Mouse (Mus musculus) adrenal gland, postnatal 10 days (tissue): ENCODE results near the gene Sv2b. TPM values are rescaled to one million over a fixed set of nuclear protein-coding genes. Genes with fewer than 3 reads are reported as not detected.
"Not testable (repeated sequence)": the region's sequence is repeated elsewhere in the genome, so short reads cannot be mapped to it uniquely, and the experiment has no call there.

Source experiments
- DNase-seq: peaks from one replicate; pipeline ENCODE4 v3.0.0; 2021; ENCODE audit warnings: mixed read lengths
- long read RNA-seq, 2 experiments: library from polyadenylated mRNA; stranded (forward); transcript quantifications; one replicate each; pipeline ENCODE4 v2.0.0; 2021
- total RNA-seq, 2 experiments: library from RNA; stranded (reverse); gene quantifications; 2 replicates each; pipeline ENCODE4 v1.2.3; 2021

The Sv2b gene
- under 1 TPM; 0.30 to 0.42 TPM for total RNA-seq
- long read RNA-seq, experiment 1, partial matches to known transcripts, result 0 of 1 reads
- long read RNA-seq, experiment 1, other reads (novel, unspliced or antisense), result 1 of 1 reads
- long read RNA-seq, experiment 2, result 0 reads

GRCm38 (mm10) chr7:75308457-75309312 lies at the start of gene Sv2b:
Gene Sv2b, minus strand, starts transcription at chr7:75309262.
- peak; percentile 38 for DNase-seq

GRCm38 (mm10) chr7:75358284-75358851 lies 49.3 kb upstream of the Sv2b start:
- no peak for DNase-seq

GRCm38 (mm10) chr7:75355521-75355920 lies 46.5 kb upstream of the Sv2b start:
- DNase-seq, result no peak

GRCm38 (mm10) chr7:75352777-75353374 lies 43.8 kb upstream of the Sv2b start:
- DNase-seq, result no peak

GRCm38 (mm10) chr7:75350172-75350571 lies 41.1 kb upstream of the Sv2b start:
- DNase-seq, result no peak

- DNase-seq, result no peak
These were observed 23.2 kb upstream of the Sv2b start for GRCm38 (mm10) chr7:75332311-75332710.

- DNase-seq, result no peak
These were observed 20.7 kb upstream of the Sv2b start for GRCm38 (mm10) chr7:75329740-75330142.

GRCm38 (mm10) chr7:75328721-75329362 lies 19.8 kb upstream of the Sv2b start:
- DNase-seq, result no peak

GRCm38 (mm10) chr7:75325273-75325672 lies 16.2 kb upstream of the Sv2b start:
- DNase-seq, result no peak

- DNase-seq, result not testable (repeated sequence)
These were observed 13.7 kb upstream of the Sv2b start for GRCm38 (mm10) chr7:75322742-75323141.

GRCm38 (mm10) chr7:75320009-75320408 lies 10.9 kb upstream of the Sv2b start:
- DNase-seq, result no peak

GRCm38 (mm10) chr7:75318320-75318719 lies 9.3 kb upstream of the Sv2b start:
- no peak for DNase-seq

GRCm38 (mm10) chr7:75314873-75315272 lies 5.8 kb upstream of the Sv2b start:
- DNase-seq, result no peak

- DNase-seq, result no peak
These were observed 508 bp upstream of the Sv2b start for GRCm38 (mm10) chr7:75309570-75309969.

- no peak for DNase-seq
These were observed 964 bp downstream of the Sv2b start for GRCm38 (mm10) chr7:75308140-75308456.

- DNase-seq, result no peak
These were observed 1.4 kb downstream of the Sv2b start for GRCm38 (mm10) chr7:75307570-75308087.

- no peak for DNase-seq
These were observed 3.1 kb downstream of the Sv2b start for GRCm38 (mm10) chr7:75305901-75306465.

- DNase-seq, result peak; percentile 49
These were observed 6.4 kb downstream of the Sv2b start for GRCm38 (mm10) chr7:75302523-75303215.

- no peak for DNase-seq
These were observed 9.8 kb downstream of the Sv2b start for GRCm38 (mm10) chr7:75299245-75299644.

GRCm38 (mm10) chr7:75296688-75297119 lies 12.4 kb downstream of the Sv2b start:
- DNase-seq, result no peak

- no peak for DNase-seq
These were observed 13.7 kb downstream of the Sv2b start for GRCm38 (mm10) chr7:75295228-75295865.
